Mouse (Mus musculus): ENCODE results near the gene 2010111I01Rik.

DNA sequence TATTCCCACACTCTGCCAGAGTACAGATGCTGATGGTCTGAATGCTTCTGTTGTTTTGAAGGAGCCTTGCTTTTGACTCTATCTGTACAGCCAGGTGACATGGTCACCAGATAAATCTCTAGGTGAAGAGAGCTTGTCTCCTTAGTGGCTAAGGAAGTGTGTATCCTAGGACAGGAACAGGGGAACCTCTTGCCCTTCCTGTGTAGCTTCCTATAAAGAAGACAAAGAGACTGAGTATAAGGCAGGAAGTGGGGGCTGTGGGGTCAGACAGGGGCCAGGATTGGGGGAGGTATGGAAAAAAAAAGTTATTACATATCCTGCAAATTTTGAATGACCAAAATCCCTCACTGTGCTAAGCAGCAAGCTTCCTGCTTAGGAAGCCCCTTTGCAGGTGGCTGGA, 13.4 kb downstream of the 2010111I01Rik start:
- TF ChIP-seq CTCF (IDR thresholded peaks at IDR 0.05; ENCODE audit: control insufficient read depth, insufficient read depth, low read length) (no peak), POLR2A (IDR thresholded peaks at IDR 0.05; ENCODE audit: borderline replicate concordance, control insufficient read depth, low read depth, low read length) (no peak)
